Mouse (Mus musculus) stomach, postnatal 0 days (tissue): ENCODE measurements around the gene Ehd3. TPM values are rescaled to one million over a fixed set of nuclear protein-coding genes. Genes with fewer than 3 reads are reported as not detected.

ENCODE experiments used
- ATAC-seq: fragments of 200-750 bp; cut with Nextera tagmentation; 2 replicates; pipeline ENCODE4 v1.8.0; 2017; ENCODE audit not compliant: low FRiP score, low TSS enrichment
- DNase-seq: peaks from one replicate; pipeline ENCODE4 v3.0.0-alpha.2; 2016; ENCODE audit warnings: low spot score
- H3K27ac ChIP-seq: fragments of 300-500 bp; sonication (generic); replicated peaks from 2 replicates; pipeline ENCODE4 v1.5.1; 2014; ENCODE audit warnings: mild to moderate bottlenecking, control low read depth
- H3K27me3 ChIP-seq: fragments of 300-500 bp; sonication (generic); 2 replicates; pipeline ENCODE4 v1.6.1; 2014; ENCODE audit warnings: low read length; ENCODE audit not compliant: control insufficient read depth, insufficient read depth
- H3K36me3 ChIP-seq: fragments of 300-500 bp; sonication (generic); 2 replicates; pipeline ENCODE4 v1.6.1; 2014; ENCODE audit warnings: low read length, mixed read lengths; ENCODE audit not compliant: control insufficient read depth, insufficient read depth
- H3K4me1 ChIP-seq: fragments of 300-500 bp; sonication (generic); replicated peaks from 2 replicates; pipeline ENCODE4 v1.6.1; 2014; ENCODE audit warnings: antibody characterized with exemption; ENCODE audit not compliant: control insufficient read depth, insufficient read depth
- H3K4me2 ChIP-seq: fragments of 300-500 bp; sonication (generic); replicated peaks from 2 replicates; pipeline ENCODE4 v1.6.1; 2014; ENCODE audit warnings: low read depth, mild to moderate bottlenecking, control low read depth, moderate library complexity
- H3K4me3 ChIP-seq: fragments of 300-500 bp; sonication (generic); 2 replicates; pipeline ENCODE4 v1.5.1; 2014; ENCODE audit warnings: low read depth, low read length, control low read depth
- H3K9ac ChIP-seq: fragments of 300-500 bp; sonication (generic); 2 replicates; pipeline ENCODE4 v1.6.1; 2014; ENCODE audit warnings: mild to moderate bottlenecking, low read length, control low read depth, mixed read lengths
- H3K9me3 ChIP-seq: fragments of 300-500 bp; sonication (generic); 2 replicates; pipeline ENCODE4 v1.6.1; 2016; ENCODE audit warnings: low read length; ENCODE audit not compliant: control insufficient read depth
- CTCF ChIP-seq: IDR thresholded peaks from 2 replicates; pipeline ENCODE4 v1.5.1; 2016; ENCODE audit warnings: antibody characterized with exemption, low read depth, mild to moderate bottlenecking, moderate library complexity
- EP300 ChIP-seq: optimal IDR thresholded peaks from 2 replicates; pipeline ENCODE3; 2016; ENCODE audit warnings: antibody characterized with exemption
- WGBS: fragments of 180-500 bp; shearing (Covaris S2); extraction: QIAGEN DNeasy Blood & Tissue Kit; methylation state at CpG from one replicate; pipeline ENCODE4 v1.1.7; 2014; 5-methylcytosine and 5-hydroxymethylcytosine counted together
- polyA plus RNA-seq: library from polyadenylated mRNA; unstranded; fragments of >200 nt; fragmentation: Nextera tagmentation; extraction: Ambion mirVana; gene quantifications from 2 replicates; pipeline ENCODE4 v1.2.1, GENCODE M21; 2015

The Ehd3 gene
- polyA plus RNA-seq, 1 experiment from 2014 or later = 2.9 TPM

DNA sequence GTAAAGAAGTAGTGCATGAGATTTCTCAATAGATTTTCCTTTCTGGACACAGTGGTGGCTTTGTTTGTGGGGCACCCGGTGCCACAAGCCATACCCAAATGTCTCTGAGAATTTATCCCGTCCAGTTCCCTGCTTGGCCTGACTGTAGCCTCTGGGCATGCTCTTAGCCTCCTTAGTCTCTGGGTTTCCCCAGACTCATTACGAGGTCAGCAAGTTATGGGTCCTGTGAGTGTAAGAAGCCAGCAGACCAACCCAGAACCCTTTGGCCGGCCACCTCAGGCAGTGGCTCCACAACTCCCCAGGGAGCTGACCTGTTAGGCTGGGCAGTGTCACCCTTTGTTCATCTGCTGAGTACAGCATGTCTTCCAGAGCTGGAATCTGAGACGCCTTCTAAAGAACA is 7.6 kb downstream of the Ehd3 start:
- Histone ChIP-seq H3K27ac (no peak overlapping the region), H3K27me3 (no peaks in the 10 kb centered on the region), H3K9ac (no peak overlapping the region), H3K4me2 (no peak overlapping the region), H3K9me3 (no peaks in the 10 kb centered on the region), H3K36me3 (no peaks in the 10 kb centered on the region), H3K4me1 (no peaks in the 10 kb centered on the region), H3K4me3 (no peak overlapping the region)
- ATAC-seq = no peak
- 78% methylated on average over 5 of the region's 5 CpGs for WGBS
- TF ChIP-seq CTCF (no peak), EP300 (no peak)
- DNase-seq = no peak

DNA sequence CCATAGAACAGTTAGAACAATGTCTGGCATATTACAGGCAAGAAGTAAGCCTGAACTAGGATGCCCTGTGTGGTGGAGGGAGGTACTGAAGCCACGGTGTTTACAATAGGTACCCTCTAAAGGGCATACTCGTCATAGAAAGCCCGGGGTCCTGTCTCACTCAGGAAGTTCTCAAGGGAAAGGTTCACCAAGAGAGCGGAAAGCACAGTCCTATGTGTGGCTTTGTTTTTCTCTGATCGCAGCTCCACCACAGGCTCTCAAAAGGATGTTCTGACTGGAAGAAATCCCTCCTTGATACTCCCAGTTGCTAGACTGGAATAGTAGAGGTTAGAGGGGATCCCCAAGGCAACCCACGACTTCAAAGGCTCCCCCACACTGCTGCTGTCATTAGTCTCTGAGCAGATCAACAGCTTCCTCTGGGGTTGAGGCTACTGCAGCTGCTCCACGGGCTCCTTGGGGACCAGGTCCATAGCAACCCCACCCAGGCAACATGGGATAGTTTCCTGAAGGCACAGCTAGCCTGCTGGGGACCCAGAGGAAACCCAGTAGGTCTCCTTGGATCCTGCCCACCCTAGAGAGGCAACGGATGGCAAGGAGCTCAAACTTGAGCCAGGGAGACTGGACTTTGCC is 9.2 kb downstream of the Ehd3 start:
- DNase-seq (no peak), ATAC-seq (no peak)
- H3K4me3 ChIP-seq = no peak overlapping the region
- WGBS = 64% methylated on average over 8 of the region's 8 CpGs
- H3K4me1 ChIP-seq = no peaks in the 10 kb centered on the region
- no peak overlapping the region for H3K4me2 ChIP-seq
- no peaks in the 10 kb centered on the region for H3K9me3 ChIP-seq
- no peaks in the 10 kb centered on the region for H3K27me3 ChIP-seq
- H3K36me3 ChIP-seq = no peaks in the 10 kb centered on the region
- H3K27ac ChIP-seq = no peak overlapping the region
- TF ChIP-seq CTCF = no peak
- no peak for TF ChIP-seq EP300
- no peak overlapping the region for H3K9ac ChIP-seq

DNA sequence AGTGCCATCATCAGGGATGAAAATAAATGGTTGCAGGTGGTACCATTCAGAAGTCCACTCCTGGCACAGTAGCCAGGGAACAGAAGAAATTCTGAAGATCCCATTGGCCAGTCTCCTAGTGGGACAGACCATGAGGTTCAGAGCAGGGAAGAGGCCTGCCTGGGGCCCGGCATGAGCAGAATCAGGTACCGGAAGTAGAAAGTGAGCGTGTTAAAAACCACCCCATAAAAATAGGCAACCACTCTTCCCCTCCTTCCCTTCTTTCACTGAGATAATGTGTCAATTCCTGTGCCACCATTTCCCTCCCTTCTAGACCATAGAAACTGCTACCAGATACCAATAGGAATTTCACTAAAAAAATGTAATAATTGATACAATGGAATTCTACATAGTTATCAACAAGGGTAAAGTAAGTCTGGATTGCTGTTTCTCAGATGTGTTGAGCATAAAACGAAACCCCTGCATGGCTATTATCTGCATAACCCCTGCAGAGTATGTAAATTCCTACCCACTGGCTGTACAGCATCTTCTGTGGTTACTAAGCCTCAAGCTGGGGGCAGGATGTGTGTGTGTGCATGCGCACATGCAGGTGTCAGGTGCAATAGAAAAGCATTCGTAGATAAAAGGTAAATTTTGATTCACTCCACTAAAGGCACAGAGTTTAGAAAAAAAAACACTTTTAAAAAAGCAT is 10.7 kb downstream of the Ehd3 start:
- WGBS = 90% methylated on average over 6 of the region's 6 CpGs
- no peak overlapping the region for H3K27ac ChIP-seq
- no peak overlapping the region for H3K4me2 ChIP-seq
- DNase-seq = no peak
- no peaks in the 10 kb centered on the region for H3K4me1 ChIP-seq
- no peak overlapping the region for H3K4me3 ChIP-seq
- no peaks in the 10 kb centered on the region for H3K36me3 ChIP-seq
- no peak for ATAC-seq
- TF ChIP-seq CTCF = no peak
- TF ChIP-seq EP300 = no peak
- no peak overlapping the region for H3K9ac ChIP-seq
- no peaks in the 10 kb centered on the region for H3K27me3 ChIP-seq
- H3K9me3 ChIP-seq = no peaks in the 10 kb centered on the region

DNA sequence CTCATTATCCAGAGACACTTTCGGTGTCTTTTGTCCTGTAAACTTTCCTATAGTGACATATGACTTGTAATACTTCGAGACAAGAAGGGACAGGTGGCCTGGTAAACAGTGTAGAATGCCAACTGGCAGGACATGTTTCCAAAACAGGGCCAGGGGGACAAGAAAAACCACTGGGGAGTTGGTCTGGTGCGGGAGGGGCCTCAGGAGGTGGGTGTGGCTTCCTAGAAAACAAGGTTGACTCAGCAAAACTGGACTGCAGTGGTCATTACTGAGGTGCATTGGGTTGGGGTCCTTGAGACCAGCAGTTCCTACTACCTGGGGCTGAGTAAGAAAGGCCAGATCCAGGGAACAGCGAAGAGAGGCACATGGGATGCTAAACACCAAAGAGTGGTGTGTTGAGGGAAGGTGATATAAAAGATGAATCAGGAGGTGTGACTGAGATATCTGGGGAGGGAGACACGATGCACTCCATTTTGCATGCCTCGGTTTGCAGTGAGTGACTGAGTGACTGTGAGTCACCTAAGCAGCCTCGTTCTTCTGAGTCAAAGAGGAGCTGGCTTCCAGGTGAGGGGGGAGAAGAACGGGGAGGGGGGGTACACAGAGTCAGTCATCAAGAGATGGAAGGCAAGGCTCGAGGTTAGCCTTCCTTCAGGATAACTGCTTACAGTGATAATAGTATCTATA is 13.9 kb downstream of the Ehd3 start:
- Histone ChIP-seq H3K4me1 (no peaks in the 10 kb centered on the region), H3K9me3 (no peaks in the 10 kb centered on the region), H3K4me3 (no peak overlapping the region), H3K36me3 (no peaks in the 10 kb centered on the region), H3K27me3 (no peaks in the 10 kb centered on the region), H3K27ac (no peak overlapping the region), H3K4me2 (no peak overlapping the region), H3K9ac (no peak overlapping the region)
- ATAC-seq (0 out of 2 replicates have a peak, but pooled peaks have one; percentile 2), DNase-seq (no peak)
- 62% methylated on average over 9 of the region's 9 CpGs for WGBS
- no peak for TF ChIP-seq CTCF
- no peak for TF ChIP-seq EP300

DNA sequence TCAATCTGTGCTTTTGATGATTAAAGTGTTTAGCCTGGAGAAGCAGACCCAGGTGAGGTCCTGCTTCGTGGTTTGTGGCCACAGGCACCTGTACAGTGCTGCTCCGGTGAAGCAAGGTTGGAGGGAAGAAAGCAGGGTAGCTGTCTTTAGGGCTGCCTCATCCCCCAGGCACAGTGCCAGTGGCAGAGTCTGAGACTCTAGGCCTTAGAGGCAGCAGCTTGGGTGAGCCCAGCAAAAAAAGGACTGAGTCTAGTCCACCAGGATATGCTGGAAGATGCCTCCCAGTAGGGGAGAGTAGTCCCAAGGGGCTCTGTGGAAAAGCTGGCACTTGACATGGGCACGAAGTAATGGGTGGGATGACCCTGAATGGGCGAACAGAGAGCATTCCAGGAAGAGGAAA is 15.0 kb downstream of the Ehd3 start:
- no peak overlapping the region for H3K9ac ChIP-seq
- WGBS = 60% methylated on average over 4 of the region's 4 CpGs
- no peaks in the 10 kb centered on the region for H3K9me3 ChIP-seq
- no peak overlapping the region for H3K4me2 ChIP-seq
- H3K4me1 ChIP-seq = no peaks in the 10 kb centered on the region
- no peak overlapping the region for H3K27ac ChIP-seq
- ATAC-seq (no peak), DNase-seq (no peak)
- TF ChIP-seq EP300 (no peak), CTCF (no peak)
- H3K36me3 ChIP-seq = no peaks in the 10 kb centered on the region
- H3K4me3 ChIP-seq = no peak overlapping the region
- H3K27me3 ChIP-seq = no peaks in the 10 kb centered on the region

DNA sequence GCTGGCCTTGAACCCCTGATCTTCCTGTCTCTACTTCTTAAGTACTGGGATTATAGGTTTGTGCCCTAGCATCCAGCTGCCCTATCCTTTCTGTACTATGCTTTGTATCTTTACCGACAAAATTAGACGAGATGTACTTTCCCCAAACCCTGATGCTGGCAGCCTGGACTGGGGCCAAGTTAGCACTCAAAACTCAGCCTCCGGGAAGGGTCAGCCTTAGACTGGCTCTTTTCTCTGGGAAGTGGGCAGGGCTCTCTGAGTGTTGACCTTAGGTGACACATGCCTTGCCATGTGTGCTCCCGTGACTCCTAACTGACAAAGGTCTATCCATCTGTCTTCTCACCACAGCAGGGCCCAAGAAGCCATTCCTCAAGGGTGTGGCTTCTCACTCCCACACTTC is 16.8 kb downstream of the Ehd3 start:
- no peaks in the 10 kb centered on the region for H3K36me3 ChIP-seq
- H3K4me2 ChIP-seq = no peak overlapping the region
- ATAC-seq (no peak), DNase-seq (no peak)
- H3K4me3 ChIP-seq = no peak overlapping the region
- H3K27me3 ChIP-seq = no peaks in the 10 kb centered on the region
- no peaks in the 10 kb centered on the region for H3K9me3 ChIP-seq
- no peak overlapping the region for H3K9ac ChIP-seq
- WGBS = 37% methylated on average over 4 of the region's 4 CpGs
- TF ChIP-seq EP300 (no peak), CTCF (no peak)
- H3K4me1 ChIP-seq = no peaks in the 10 kb centered on the region
- no peak overlapping the region for H3K27ac ChIP-seq
